Mouse (Mus musculus) liver, embryonic 13.5 days (tissue): ENCODE results near the gene Plppr5. TPM values are rescaled to one million over a fixed set of nuclear protein-coding genes. Genes with fewer than 3 reads are reported as not detected.

Source experiments
- ATAC-seq: fragments of 200-750 bp; cut with Nextera tagmentation; 2 replicates; pipeline ENCODE4 v1.8.0; 2017; ENCODE audit warnings: low read depth, mild to moderate bottlenecking, moderate number of reproducible peaks, moderate library complexity
- DNase-seq: peaks from one replicate; pipeline ENCODE4 v3.0.0; 2022
- H3K27ac ChIP-seq: fragments of 300-500 bp; sonication (generic); 2 replicates; pipeline ENCODE4 v1.5.1; 2015; ENCODE audit warnings: moderate library complexity, mild to moderate bottlenecking, inconsistent platforms
- H3K27me3 ChIP-seq: fragments of 300-500 bp; sonication (generic); 2 replicates; pipeline ENCODE4 v1.6.1; 2015; ENCODE audit warnings: mild to moderate bottlenecking, inconsistent platforms
- H3K36me3 ChIP-seq: fragments of 300-500 bp; sonication (generic); 2 replicates; pipeline ENCODE4 v1.6.1; 2015; ENCODE audit warnings: mild to moderate bottlenecking, inconsistent platforms
- H3K4me1 ChIP-seq: fragments of 300-500 bp; sonication (generic); replicated peaks from 2 replicates; pipeline ENCODE4 v1.6.1; 2015; ENCODE audit warnings: inconsistent platforms
- H3K4me2 ChIP-seq: fragments of 300-500 bp; sonication (generic); 2 replicates; pipeline ENCODE4 v1.6.1; 2015; ENCODE audit warnings: inconsistent platforms, mild to moderate bottlenecking, moderate library complexity
- H3K4me3 ChIP-seq: fragments of 300-500 bp; sonication (generic); replicated peaks from 2 replicates; pipeline ENCODE4 v1.5.1; 2015; ENCODE audit warnings: mild to moderate bottlenecking, inconsistent platforms
- H3K9ac ChIP-seq: fragments of 300-500 bp; sonication (generic); 2 replicates; pipeline ENCODE4 v1.6.1; 2015; ENCODE audit warnings: mild to moderate bottlenecking, inconsistent platforms
- H3K9me3 ChIP-seq: fragments of 300-500 bp; sonication (generic); replicated peaks from 2 replicates; pipeline ENCODE4 v1.6.1; 2016; ENCODE audit warnings: inconsistent platforms
- WGBS: fragments of 180-500 bp; shearing (Covaris S2); methylation state at CpG from one replicate; pipeline ENCODE4 v1.1.7; 2015; ENCODE audit not compliant: insufficient replicate concordance; 5-methylcytosine and 5-hydroxymethylcytosine counted together
- polyA plus RNA-seq: library from polyadenylated mRNA; unstranded; fragments of >200 nt; fragmentation: Nextera tagmentation; extraction: Ambion mirVana; gene quantifications from 2 replicates; pipeline ENCODE4 v1.2.1, GENCODE M21; 2015

Plppr5 gene
- polyA plus RNA-seq, 1 experiment from 2014 or later = 0.03 TPM

GRCm38 (mm10) chr3:117708788-117709187 lies 134.2 kb downstream of the Plppr5 start:
- Histone ChIP-seq H3K9ac (no peak overlapping the region), H3K4me3 (no peak overlapping the region), H3K4me1 (no peaks in the 10 kb centered on the region), H3K36me3 (no peaks in the 10 kb centered on the region), H3K27me3 (no peaks in the 10 kb centered on the region), H3K4me2 (no peak overlapping the region), H3K9me3 (no peaks in the 10 kb centered on the region), H3K27ac (no peak overlapping the region)
- no peak for ATAC-seq
- no peak for DNase-seq

GRCm38 (mm10) chr3:117716534-117717280 lies 142.1 kb downstream of the Plppr5 start:
- no peaks in the 10 kb centered on the region for H3K36me3 ChIP-seq
- H3K27ac ChIP-seq = no peak overlapping the region
- ATAC-seq (no peak), DNase-seq (no peak)
- H3K4me1 ChIP-seq = no peaks in the 10 kb centered on the region
- H3K4me3 ChIP-seq = no peak overlapping the region
- no peak overlapping the region for H3K9ac ChIP-seq
- no peak overlapping the region for H3K4me2 ChIP-seq
- H3K9me3 ChIP-seq = no peaks in the 10 kb centered on the region
- 59% methylated on average over 3 of the region's 3 CpGs for WGBS
- H3K27me3 ChIP-seq = no peaks in the 10 kb centered on the region

- no peaks in the 10 kb centered on the region for H3K27me3 ChIP-seq
- H3K4me1 ChIP-seq = no peaks in the 10 kb centered on the region
- no peak overlapping the region for H3K9ac ChIP-seq
- H3K9me3 ChIP-seq = no peaks in the 10 kb centered on the region
- ATAC-seq = no peak
- no peak for DNase-seq
- H3K27ac ChIP-seq = no peak overlapping the region
- no peak overlapping the region for H3K4me2 ChIP-seq
- H3K4me3 ChIP-seq = no peak overlapping the region
- H3K36me3 ChIP-seq = no peaks in the 10 kb centered on the region
Measured at GRCm38 (mm10) chr3:117723390-117723789, 148.8 kb downstream of the Plppr5 start.

- WGBS = 66% methylated on average over 5 of the region's 5 CpGs
- Histone ChIP-seq H3K9me3 (no peaks in the 10 kb centered on the region), H3K27ac (no peak overlapping the region), H3K36me3 (no peaks in the 10 kb centered on the region), H3K4me1 (no peaks in the 10 kb centered on the region), H3K4me3 (no peak overlapping the region), H3K9ac (no peak overlapping the region), H3K4me2 (no peak overlapping the region), H3K27me3 (no peaks in the 10 kb centered on the region)
- ATAC-seq (no peak), DNase-seq (no peak)
Measured at GRCm38 (mm10) chr3:117724521-117724920, 149.9 kb downstream of the Plppr5 start.

- WGBS = 78% methylated on average over 1 of the region's 1 CpGs
- no peak overlapping the region for H3K27ac ChIP-seq
- H3K4me1 ChIP-seq = no peaks in the 10 kb centered on the region
- H3K9ac ChIP-seq = no peak overlapping the region
- ATAC-seq (no peak), DNase-seq (no peak)
- no peak overlapping the region for H3K4me2 ChIP-seq
- H3K4me3 ChIP-seq = no peak overlapping the region
- no peaks in the 10 kb centered on the region for H3K9me3 ChIP-seq
- no peaks in the 10 kb centered on the region for H3K27me3 ChIP-seq
- H3K36me3 ChIP-seq = no peaks in the 10 kb centered on the region
Measured at GRCm38 (mm10) chr3:117725501-117725900, 150.9 kb downstream of the Plppr5 start.

GRCm38 (mm10) chr3:117728136-117728535 lies 153.5 kb downstream of the Plppr5 start:
- H3K4me3 ChIP-seq = no peak overlapping the region
- H3K9me3 ChIP-seq = no peaks in the 10 kb centered on the region
- no peak overlapping the region for H3K27ac ChIP-seq
- no peak overlapping the region for H3K4me2 ChIP-seq
- H3K27me3 ChIP-seq = no peaks in the 10 kb centered on the region
- no peak for ATAC-seq
- H3K4me1 ChIP-seq = no peaks in the 10 kb centered on the region
- H3K9ac ChIP-seq = no peak overlapping the region
- no peak for DNase-seq
- 7% methylated on average over 1 of the region's 1 CpGs for WGBS
- no peaks in the 10 kb centered on the region for H3K36me3 ChIP-seq

- DNase-seq = no peak
- 62% methylated on average over 9 of the region's 9 CpGs for WGBS
Measured at GRCm38 (mm10) chr3:117729121-117730072, 154.8 kb downstream of the Plppr5 start.

GRCm38 (mm10) chr3:117731545-117731944 lies 156.9 kb downstream of the Plppr5 start:
- no peak overlapping the region for H3K9ac ChIP-seq
- H3K9me3 ChIP-seq = no peaks in the 10 kb centered on the region
- DNase-seq (no peak), ATAC-seq (no peak)
- no peaks in the 10 kb centered on the region for H3K36me3 ChIP-seq
- H3K27me3 ChIP-seq = no peaks in the 10 kb centered on the region
- WGBS = 59% methylated on average over 3 of the region's 3 CpGs
- H3K4me1 ChIP-seq = no peaks in the 10 kb centered on the region
- no peak overlapping the region for H3K27ac ChIP-seq
- H3K4me3 ChIP-seq = no peak overlapping the region
- H3K4me2 ChIP-seq = no peak overlapping the region

More at GRCm38 (mm10) chr3:117729121-117730072, 154.8 kb downstream of the Plppr5 start:
- ATAC-seq = no peak
- no peak overlapping the region for H3K27ac ChIP-seq
- H3K27me3 ChIP-seq = no peaks in the 10 kb centered on the region
- no peaks in the 10 kb centered on the region for H3K9me3 ChIP-seq
- no peaks in the 10 kb centered on the region for H3K4me1 ChIP-seq
- no peak overlapping the region for H3K9ac ChIP-seq
- no peak overlapping the region for H3K4me2 ChIP-seq
- H3K4me3 ChIP-seq = no peak overlapping the region
- no peaks in the 10 kb centered on the region for H3K36me3 ChIP-seq

GRCm38 (mm10) chr3:117732661-117733060 lies 158.0 kb downstream of the Plppr5 start:
- DNase-seq (no peak), ATAC-seq (no peak)
- H3K27ac ChIP-seq = no peak overlapping the region
- H3K4me3 ChIP-seq = no peak overlapping the region
- H3K9me3 ChIP-seq = no peaks in the 10 kb centered on the region
- 55% methylated on average over 4 of the region's 4 CpGs for WGBS
- no peaks in the 10 kb centered on the region for H3K4me1 ChIP-seq
- H3K36me3 ChIP-seq = no peaks in the 10 kb centered on the region
- no peak overlapping the region for H3K9ac ChIP-seq
- no peak overlapping the region for H3K4me2 ChIP-seq
- no peaks in the 10 kb centered on the region for H3K27me3 ChIP-seq
